Mouse (Mus musculus) heart, adult 11 months (tissue): ENCODE data around the gene Ripor3.

ENCODE experiments used
- DNase-seq: peaks from one replicate; pipeline ENCODE4 v3.0.0; 2022

Gene Ripor3

GRCm38 (mm10) chr2:167984946-167985345, 25.5 kb downstream of the Ripor3 start:
- no peak for DNase-seq

- no peak for DNase-seq
Observed at GRCm38 (mm10) chr2:167984371-167984770, 26.0 kb downstream of the Ripor3 start.

GRCm38 (mm10) chr2:167982646-167983045, 27.8 kb downstream of the Ripor3 start:
- no peak for DNase-seq

- DNase-seq = no peak
Observed at GRCm38 (mm10) chr2:167980391-167980790, 30.0 kb downstream of the Ripor3 start.

- no peak for DNase-seq
Observed at GRCm38 (mm10) chr2:167978271-167978670, 32.1 kb downstream of the Ripor3 start.

GRCm38 (mm10) chr2:167975746-167976145, 34.7 kb downstream of the Ripor3 start:
- no peak for DNase-seq

- no peak for DNase-seq
Observed at GRCm38 (mm10) chr2:167972809-167973208, 37.6 kb downstream of the Ripor3 start.

GRCm38 (mm10) chr2:167972146-167972545, 38.3 kb downstream of the Ripor3 start:
- no peak for DNase-seq

GRCm38 (mm10) chr2:167969851-167970541, 40.4 kb downstream of the Ripor3 start:
- DNase-seq = no peak

GRCm38 (mm10) chr2:167968504-167968903, 41.9 kb downstream of the Ripor3 start:
- DNase-seq = no peak

GRCm38 (mm10) chr2:167965911-167966310, 44.5 kb downstream of the Ripor3 start:
- no peak for DNase-seq

- no peak for DNase-seq
Observed at GRCm38 (mm10) chr2:167964320-167964719, 46.1 kb downstream of the Ripor3 start.

GRCm38 (mm10) chr2:167963778-167964300, 46.6 kb downstream of the Ripor3 start:
- DNase-seq = peak; percentile 90

- DNase-seq = peak; percentile 91
Observed at GRCm38 (mm10) chr2:167963176-167963575, 47.2 kb downstream of the Ripor3 start.

- peak; percentile 95 for DNase-seq
Observed at GRCm38 (mm10) chr2:167962347-167962746, 48.1 kb downstream of the Ripor3 start.

GRCm38 (mm10) chr2:167960584-167960983, 49.8 kb downstream of the Ripor3 start:
- DNase-seq = peak; percentile 91

GRCm38 (mm10) chr2:167959996-167960395, 50.4 kb downstream of the Ripor3 start:
- no peak for DNase-seq

- DNase-seq = peak; percentile 93
Observed at GRCm38 (mm10) chr2:167959384-167959911, 51.0 kb downstream of the Ripor3 start.

GRCm38 (mm10) chr2:167958843-167959242, 51.6 kb downstream of the Ripor3 start:
- peak; percentile 99 for DNase-seq

GRCm38 (mm10) chr2:167958082-167958788, 52.2 kb downstream of the Ripor3 start:
- DNase-seq = peak; percentile 92

- DNase-seq = no peak
Observed at GRCm38 (mm10) chr2:167957539-167957938, 52.9 kb downstream of the Ripor3 start.

GRCm38 (mm10) chr2:167954928-167955327, 55.5 kb downstream of the Ripor3 start:
- DNase-seq = peak; percentile 91

- DNase-seq = no peak
Observed at GRCm38 (mm10) chr2:167953819-167954218, 56.6 kb downstream of the Ripor3 start.
